Mouse (Mus musculus): ENCODE data around the gene Itpr3.

DNA sequence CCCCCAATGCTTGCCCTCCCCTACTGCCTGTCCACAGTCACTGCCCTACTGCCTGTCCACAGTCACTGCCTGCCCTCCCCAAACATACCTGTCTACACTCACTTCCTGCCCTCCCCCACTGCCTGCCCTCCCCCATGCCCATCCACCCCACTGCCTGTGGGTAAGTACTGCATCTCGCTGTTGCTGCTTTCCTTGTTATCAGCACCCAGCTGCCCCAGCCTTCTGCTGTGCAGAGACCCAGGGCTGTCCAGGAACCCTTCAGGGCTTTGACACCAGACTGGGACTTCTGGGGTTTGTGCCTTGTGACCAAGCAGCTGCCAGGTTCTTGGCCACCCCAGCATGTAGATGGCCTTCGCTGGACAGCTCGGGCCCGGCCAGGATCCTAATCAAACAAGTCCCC lies 33.8 kb upstream of the Itpr3 start:
- no peak for TF ChIP-seq CTCF (IDR thresholded peaks at IDR 0.05)
- TF ChIP-seq EP300 (IDR thresholded peaks at IDR 0.05) = no peak
